8 mouse cellular contexts compared by ENCODE assay signal in the genomic region with DNA sequence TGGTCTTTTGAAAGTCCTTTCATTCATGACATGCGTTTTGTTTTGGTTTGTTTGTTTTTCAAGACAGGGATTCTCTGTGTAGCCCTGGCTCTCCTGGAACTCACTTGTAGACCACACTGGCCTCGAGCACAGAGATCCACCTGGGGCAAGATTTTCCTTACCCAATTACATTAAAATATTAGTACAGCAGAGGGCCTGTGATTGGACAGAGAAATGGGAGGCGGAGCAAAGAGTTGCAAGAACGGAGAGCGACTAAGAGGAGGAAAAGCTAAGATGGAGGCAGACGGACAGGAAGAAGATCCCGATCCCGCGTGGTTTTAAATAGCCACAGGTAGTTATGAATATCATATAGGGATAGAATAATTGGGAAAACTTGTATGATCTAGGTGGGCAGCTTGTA. TPM values are rescaled to one million over a fixed set of nuclear protein-coding genes. Genes with fewer than 3 reads are reported as not detected.
DNase-seq lines count a peak whose midpoint lies in the region; ATAC-seq and TF ChIP-seq lines count a peak whose summit lies in the region.

No protein-coding gene starts in this region.

- H3K27me3 ChIP-seq in forebrain, embryonic 10.5 days (ENCODE audit: poor library complexity, severe bottlenecking), result no peaks in the 10 kb centered on the region; the same call in 1 of the 2 replicates
- H3K27me3 ChIP-seq in forebrain, embryonic 14.5 days (replicated peaks; ENCODE audit: control insufficient read depth, insufficient read depth, low read length), result no peaks in the 10 kb centered on the region
- H3K27me3 ChIP-seq in lung, postnatal 0 days (replicated peaks; ENCODE audit: insufficient read depth, low read length), result no peaks in the 10 kb centered on the region

- H3K36me3 ChIP-seq in forebrain, embryonic 10.5 days (replicated peaks), result no peaks in the 10 kb centered on the region
- H3K36me3 ChIP-seq in forebrain, embryonic 14.5 days (ENCODE audit: control insufficient read depth, insufficient read depth, low read length), result no peaks in the 10 kb centered on the region
- H3K36me3 ChIP-seq in lung, postnatal 0 days (ENCODE audit: insufficient read depth, low read length), result no peaks in the 10 kb centered on the region

- H3K4me2 ChIP-seq in forebrain, embryonic 14.5 days (ENCODE audit: low read length), result no peak overlapping the region
- no peak overlapping the region; the same call in 1 of the 2 replicates for H3K4me2 ChIP-seq in lung, postnatal 0 days (replicated peaks; ENCODE audit: low read depth, low read length)

- TF ChIP-seq CTCF in lung, postnatal 0 days (IDR thresholded peaks at IDR 0.05), result no peak

- no peak for DNase-seq in forebrain, embryonic 10.5 days (ENCODE audit: extremely low spot score, low spot score)
- DNase-seq in forebrain, embryonic 14.5 days (ENCODE audit: low spot score), result no peak
- peak; percentile 41 for DNase-seq in c-Kit-positive CD71-positive TER-119-negative erythroid progenitor cells, embryonic 14.5 days (ENCODE audit: low read depth)
- DNase-seq in heart, postnatal 4 days, result peak; percentile 20
- peak; percentile 39 for DNase-seq in lung, postnatal 0 days (ENCODE audit: low spot score)
- DNase-seq in MN1 (ENCODE audit: low spot score), result no peak
- no peak for DNase-seq in gastrocnemius, postnatal 4 days (ENCODE audit: low spot score in 2 of 2)
- DNase-seq in cerebellum, postnatal 36 days, result no peak

- ATAC-seq in forebrain, embryonic 14.5 days, result no peak
- 0 out of 2 replicates have a peak, but pooled peaks have one; percentile 30 for ATAC-seq in lung, postnatal 0 days

- 0 out of 2 replicates have a peak overlapping the region, but pooled peaks have one; percentile 20 for H3K4me3 ChIP-seq in forebrain, embryonic 10.5 days
- no peak overlapping the region for H3K4me3 ChIP-seq in forebrain, embryonic 14.5 days (ENCODE audit: low read depth, low read length)
- H3K4me3 ChIP-seq in lung, postnatal 0 days (ENCODE audit: low read depth, low read length), result no peak overlapping the region; the same call in 1 of the 2 replicates

- no peak overlapping the region for H3K27ac ChIP-seq in forebrain, embryonic 10.5 days
- H3K27ac ChIP-seq in forebrain, embryonic 14.5 days (ENCODE audit: low read depth, low read length), result no peak overlapping the region
- H3K27ac ChIP-seq in lung, postnatal 0 days (ENCODE audit: low read length), result no peak overlapping the region

- no peak for TF ChIP-seq EP300 in lung, postnatal 0 days (IDR thresholded peaks at IDR 0.05)

- H3K9me3 ChIP-seq in forebrain, embryonic 10.5 days, result no peaks in the 10 kb centered on the region
- no peaks in the 10 kb centered on the region for H3K9me3 ChIP-seq in forebrain, embryonic 14.5 days (replicated peaks; ENCODE audit: control insufficient read depth, low read length)
- no peaks in the 10 kb centered on the region for H3K9me3 ChIP-seq in lung, postnatal 0 days (ENCODE audit: low read length)

- 57% methylated on average over 9 of the region's 9 CpGs for WGBS in forebrain, embryonic 10.5 days
- 64% methylated on average over 9 of the region's 9 CpGs for WGBS in forebrain, embryonic 14.5 days
- 46% methylated on average over 9 of the region's 9 CpGs for WGBS in lung, postnatal 0 days

- H3K4me1 ChIP-seq in forebrain, embryonic 10.5 days, result no peaks in the 10 kb centered on the region
- H3K4me1 ChIP-seq in forebrain, embryonic 14.5 days (ENCODE audit: control insufficient read depth, insufficient read depth, low read length), result no peaks in the 10 kb centered on the region
- H3K4me1 ChIP-seq in lung, postnatal 0 days (ENCODE audit: insufficient read depth, low read depth, low read length), result no peaks in the 10 kb centered on the region

- H3K9ac ChIP-seq in forebrain, embryonic 14.5 days (ENCODE audit: low read length), result no peak overlapping the region
- no peak overlapping the region for H3K9ac ChIP-seq in lung, postnatal 0 days (replicated peaks; ENCODE audit: low read depth)

RNA-seq across cellular contexts. Expression of a gene that starts 5.2 kb away (rescaled TPM):
- 22.9 and 23.0 TPM in 2 replicates for polyA plus RNA-seq in forebrain, embryonic 10.5 days (2016; fragmentation: Nextera tagmentation; extraction: Ambion mirVana)
- polyA plus RNA-seq in forebrain, embryonic 14.5 days (2014; fragmentation: Nextera tagmentation; extraction: Ambion mirVana), result 13.7 and 16.6 TPM in 2 replicates
- total RNA-seq in heart, postnatal 4 days (2021), result 10 to 100 TPM; 23.0 to 25.2 TPM
- 4.0 and 5.6 TPM in 2 replicates for polyA plus RNA-seq in lung, postnatal 0 days (2015; fragmentation: Nextera tagmentation; extraction: Ambion mirVana)
- total RNA-seq in gastrocnemius, postnatal 4 days (2021), result 10 to 100 TPM; 21.1 to 21.7 TPM

Comparison
In these comparisons a context has a peak if more than half of its experiments do, and no peak if none do; other contexts are left out.
1. DNase-seq: peak in c-Kit-positive CD71-positive TER-119-negative erythroid progenitor cells, embryonic 14.5 days (single experiment), heart, postnatal 4 days (single experiment) and lung, postnatal 0 days (single experiment); none in forebrain, embryonic 10.5 days (single experiment), forebrain, embryonic 14.5 days (single experiment), MN1 (single experiment), gastrocnemius, postnatal 4 days (0 of 2) and cerebellum, postnatal 36 days (0 of 2).